Mouse (Mus musculus) regulatory T cell (primary cell): ENCODE results near the gene Slx4.
"Not testable (repeated sequence)": the region's sequence is repeated elsewhere in the genome, so short reads cannot be mapped to it uniquely, and the experiment has no call there.

Experiments
- in situ Hi-C: fragments of 300-600 bp; cut with MboI, MseI; formaldehyde crosslinking; loops from one replicate; pipeline ENCODE4 v1.15.1; 2025; ENCODE audit warnings: high pct_unique_total_duplicates

Slx4 gene

DNA sequence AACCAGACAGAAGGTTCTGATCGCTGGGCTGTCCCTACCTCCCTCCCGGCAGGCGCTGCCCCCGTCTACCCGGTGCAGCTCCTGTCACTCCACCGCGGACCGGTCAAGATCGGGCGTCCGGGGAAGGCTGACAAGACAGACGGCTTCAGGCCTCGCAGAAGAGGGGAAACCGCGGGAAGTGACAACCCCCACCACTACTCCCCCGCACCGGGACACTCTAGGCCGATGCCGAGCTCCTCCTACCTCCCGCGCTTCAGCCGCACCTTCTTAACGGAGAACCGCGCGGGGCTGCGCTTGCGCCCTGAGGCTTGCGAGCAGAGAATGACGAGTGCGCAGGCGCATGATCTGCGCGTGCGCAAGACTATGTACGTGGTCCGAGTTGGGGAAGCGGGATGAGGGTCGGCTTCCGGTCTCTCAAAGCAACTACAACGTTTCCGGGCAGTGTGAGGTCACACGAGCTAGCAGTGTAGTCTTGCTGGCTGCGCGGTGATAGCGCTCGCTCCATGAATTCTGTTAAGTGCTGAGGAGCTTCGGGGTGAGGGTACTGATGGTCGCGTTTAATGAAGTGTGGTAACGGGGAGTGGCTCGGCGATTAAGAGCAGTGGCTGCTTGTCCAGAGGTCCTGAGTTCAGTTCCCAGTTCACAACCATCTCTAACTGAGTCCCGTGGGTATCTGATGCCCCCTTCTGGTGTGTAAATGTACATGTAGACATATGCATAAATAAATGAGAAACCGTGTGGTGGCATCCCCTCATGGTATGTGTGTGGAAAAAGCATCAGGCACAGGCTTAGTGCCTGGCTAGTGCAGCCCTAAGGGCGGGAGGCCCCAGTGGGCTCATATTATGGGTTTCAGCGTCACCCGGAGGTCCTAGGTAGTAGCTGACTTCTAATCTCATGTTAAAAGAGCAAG, at the start of gene Slx4:
Gene Slx4, minus strand, starts transcription at position 282 of the 910 bp plus-strand sequence.
- in situ Hi-C loops: loop anchor here (5.0 to 10.0 kb wide), 2 partner anchors 96 to 1041 kb away; partner anchors contain the start of genes 1700037C18Rik, Cluap1 and Glyr1

DNA sequence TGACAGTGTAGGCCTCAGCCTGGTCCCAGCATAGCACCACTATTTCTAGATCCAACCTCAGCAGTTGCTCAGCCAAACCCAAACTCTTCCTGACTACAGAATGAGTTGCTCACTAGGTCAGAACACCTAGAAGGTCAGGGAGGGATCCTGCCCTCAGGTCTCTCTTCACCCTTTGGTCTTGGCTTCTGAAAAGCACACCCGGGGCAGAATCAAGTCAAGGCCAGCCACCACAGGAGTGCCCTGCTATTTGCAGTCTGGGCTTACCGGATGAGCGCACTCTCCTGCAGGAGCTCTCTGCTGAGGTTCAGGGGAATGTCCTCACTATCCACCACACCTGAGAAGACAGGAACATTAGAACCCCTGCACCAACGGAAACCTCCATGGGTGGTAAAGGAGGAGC, 49.0 kb upstream of the Slx4 start:
- in situ Hi-C loops: no loop called here

DNA sequence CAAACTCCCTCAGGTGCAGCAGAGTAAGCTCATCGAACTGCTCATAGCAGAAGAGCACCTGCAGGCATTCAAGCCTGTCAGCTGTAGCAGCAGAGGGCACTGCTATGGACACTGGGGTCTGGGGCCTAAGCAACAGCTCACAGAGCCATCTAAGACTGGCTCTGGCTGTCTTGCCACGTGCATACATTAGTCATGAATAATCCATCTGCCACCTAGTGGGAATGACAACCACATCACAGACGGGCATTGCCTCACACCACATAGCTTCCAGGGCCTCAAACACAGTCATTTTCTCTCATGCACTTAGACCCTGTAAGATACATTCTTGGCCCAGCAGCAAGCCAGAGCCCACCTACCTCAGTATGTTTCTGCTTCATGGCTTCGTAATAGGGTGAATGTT, 42.0 kb upstream of the Slx4 start:
- in situ Hi-C loops: no loop called here

DNA sequence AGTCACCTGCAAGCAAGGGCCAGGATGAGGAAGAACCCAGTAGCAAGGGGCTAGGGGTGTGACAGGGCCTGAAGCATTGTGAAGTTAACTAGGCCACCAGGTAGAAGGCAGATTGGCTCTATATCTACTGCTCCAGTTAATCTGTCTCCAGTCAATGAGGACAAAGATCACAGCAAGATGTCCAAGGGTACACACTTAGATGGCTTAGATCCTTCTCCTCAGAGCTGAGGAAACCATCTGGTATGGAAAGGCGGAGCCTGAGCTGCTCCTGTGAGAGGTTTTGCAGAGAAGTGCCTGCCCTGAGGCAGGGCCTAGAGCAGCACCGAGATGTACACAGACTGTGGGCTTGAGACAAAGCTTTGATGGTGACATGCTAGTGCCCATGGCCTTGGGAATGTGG, 40.5 kb upstream of the Slx4 start:
- in situ Hi-C loops: no loop called here

DNA sequence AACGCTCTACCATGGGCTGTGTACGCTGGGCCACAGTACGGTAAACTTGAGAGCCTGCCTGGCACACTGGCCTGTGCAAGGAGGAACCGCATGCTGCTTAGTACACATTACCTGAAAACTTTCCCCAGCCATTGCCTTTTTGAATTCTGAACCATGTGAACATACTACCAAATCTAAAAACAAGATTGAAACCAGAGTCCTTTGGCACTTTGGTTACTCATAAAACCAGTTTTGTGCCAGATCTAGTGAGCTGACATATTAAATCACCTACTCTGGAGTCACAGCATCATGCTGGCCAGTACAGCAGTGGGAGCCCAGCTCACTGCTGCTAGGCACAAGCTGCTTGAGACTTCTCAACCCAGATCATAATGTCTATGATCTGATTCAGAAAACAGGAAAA, 38.1 kb upstream of the Slx4 start:
- in situ Hi-C loops: no loop called here

DNA sequence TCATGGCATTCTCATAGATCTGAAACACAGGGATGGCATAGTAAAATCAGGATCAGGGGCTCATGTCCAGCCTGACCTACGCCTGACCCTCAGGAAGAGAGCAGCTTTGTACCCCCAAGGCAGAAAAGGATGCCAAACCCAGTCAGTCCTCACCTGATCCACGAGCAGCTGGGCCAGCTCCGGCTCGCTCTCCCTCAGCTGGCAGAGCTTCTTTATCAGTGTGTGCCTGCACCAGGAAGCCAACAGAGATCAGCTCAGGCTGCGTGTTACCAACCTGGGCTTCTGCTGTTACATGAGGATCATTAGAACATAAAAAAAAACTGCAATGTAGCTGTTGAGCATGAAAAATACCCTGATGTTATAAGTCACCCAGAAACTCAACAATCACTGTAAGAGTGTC, 36.6 kb upstream of the Slx4 start:
- in situ Hi-C loops: no loop called here

DNA sequence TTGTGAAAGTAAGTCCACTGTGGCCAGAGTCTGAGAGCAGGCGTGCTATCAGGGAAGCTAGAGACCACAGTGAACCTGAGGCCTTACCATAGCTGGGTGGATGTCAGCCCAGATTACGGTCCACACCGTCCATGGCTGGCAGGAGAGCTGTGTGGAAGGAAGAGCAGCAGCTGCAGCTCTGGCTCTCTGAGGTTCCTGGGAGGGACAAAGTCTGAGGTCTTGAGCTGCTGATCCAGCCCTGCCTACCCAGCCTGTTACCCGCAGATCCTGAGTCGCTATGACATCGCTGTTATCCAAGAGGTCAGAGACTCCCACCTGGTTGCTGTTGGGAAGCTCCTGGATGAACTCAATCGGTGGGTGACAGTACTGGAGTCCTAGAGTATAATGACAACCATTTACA, 34.1 kb upstream of the Slx4 start:
- in situ Hi-C loops: no loop called here

DNA sequence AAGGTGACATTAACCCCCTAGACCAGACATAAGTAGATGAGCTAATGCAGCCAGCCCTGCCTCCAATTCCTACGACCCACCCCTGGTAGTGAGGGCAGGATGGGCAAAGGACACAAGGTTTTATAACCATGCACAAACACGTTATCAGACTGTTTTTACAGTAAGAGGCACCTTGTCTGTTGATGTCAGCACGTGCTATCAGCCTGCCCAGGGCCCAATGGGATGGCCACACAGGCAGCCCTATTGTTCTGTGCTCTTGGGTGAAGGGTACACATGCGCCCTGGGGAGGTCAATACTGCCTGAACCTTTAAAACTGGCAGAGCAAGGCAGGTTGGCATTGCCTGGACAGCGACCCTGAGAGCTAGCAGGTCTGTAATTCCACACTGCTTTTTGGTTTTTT, 33.2 kb upstream of the Slx4 start, which contains the start of gene Dnase1:
Gene Dnase1, plus strand, starts transcription at position 136 of the 400 bp plus-strand sequence.
- in situ Hi-C loops: no loop called here

DNA sequence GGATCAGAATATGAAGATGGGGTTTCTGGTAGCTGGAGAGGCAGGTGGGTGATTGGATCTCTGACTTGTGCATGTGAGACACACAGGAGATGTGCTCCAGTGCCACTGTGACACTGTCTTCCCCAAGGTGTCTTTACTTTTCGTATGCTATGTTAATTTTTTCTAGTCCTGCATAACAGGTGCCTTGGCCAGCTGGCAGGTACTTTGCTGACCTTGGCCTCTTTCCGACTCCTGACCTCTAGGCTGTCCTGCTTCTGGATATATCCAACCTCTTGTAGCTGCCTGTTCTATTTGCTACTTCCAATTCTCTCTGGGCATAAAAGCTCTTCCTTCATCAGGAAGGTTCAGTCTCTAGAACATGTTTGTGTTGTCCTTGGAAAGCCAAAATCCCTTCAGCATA, 32.0 kb upstream of the Slx4 start:
- in situ Hi-C loops: no loop called here

DNA sequence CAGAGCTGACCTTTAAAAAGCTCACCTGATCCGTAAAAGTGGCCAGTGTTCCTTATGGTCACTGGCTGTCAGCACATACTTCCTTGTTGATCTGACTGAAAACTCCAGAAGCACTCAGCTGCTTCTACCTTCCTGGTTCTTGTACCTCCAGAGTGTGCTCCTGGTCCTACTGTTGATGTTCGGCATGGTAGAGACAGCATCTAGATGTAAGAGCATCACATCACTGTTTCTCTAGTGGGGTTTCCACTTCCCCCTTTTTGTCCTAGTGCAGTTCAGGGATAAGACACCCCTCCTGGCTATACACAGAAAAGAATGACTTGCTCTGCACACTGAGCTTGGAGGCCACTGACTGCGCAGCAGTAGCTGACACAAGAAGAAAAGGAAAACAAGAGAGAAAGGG, 30.9 kb upstream of the Slx4 start:
- in situ Hi-C loops: no loop called here

DNA sequence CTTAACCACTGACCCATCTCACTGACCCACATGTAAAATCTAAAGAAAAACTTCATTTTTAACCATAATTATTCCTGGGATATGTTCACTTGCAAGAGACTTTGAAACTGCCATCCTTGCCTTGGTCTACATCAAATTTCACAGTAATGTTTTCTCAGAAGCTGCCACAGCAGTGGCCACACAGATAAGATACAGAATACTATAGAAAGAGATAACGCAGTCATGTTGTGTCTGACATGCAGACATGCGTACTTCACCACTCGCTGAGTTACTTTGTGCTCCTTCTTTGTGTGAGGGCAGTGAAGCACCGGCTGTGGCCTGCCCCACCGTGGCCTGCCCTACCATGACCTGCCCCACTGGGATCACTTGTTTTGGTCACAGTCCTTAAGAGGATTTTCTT, 30.4 kb upstream of the Slx4 start:
- in situ Hi-C loops: no loop called here

DNA sequence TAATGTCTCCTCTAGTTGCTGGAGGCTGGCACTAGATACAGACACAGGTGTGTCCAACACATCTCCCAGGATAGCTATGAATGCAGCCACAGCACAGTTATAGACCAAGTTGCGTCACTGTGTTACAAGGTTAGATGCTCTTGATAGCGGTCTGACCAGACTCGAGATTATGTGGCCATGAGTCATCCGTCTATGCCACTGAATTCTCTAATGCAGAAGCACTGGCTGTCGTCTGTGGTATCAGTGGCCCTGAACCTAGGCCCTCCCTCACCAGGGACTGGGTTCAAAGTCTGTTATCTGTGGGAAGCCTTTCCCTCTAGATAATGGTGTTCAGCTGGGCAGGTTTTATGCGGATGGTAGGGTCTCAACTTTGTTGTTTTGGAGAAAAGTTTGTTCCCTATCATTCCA, 28.8 kb upstream of the Slx4 start:
- in situ Hi-C loops: no loop called here

DNA sequence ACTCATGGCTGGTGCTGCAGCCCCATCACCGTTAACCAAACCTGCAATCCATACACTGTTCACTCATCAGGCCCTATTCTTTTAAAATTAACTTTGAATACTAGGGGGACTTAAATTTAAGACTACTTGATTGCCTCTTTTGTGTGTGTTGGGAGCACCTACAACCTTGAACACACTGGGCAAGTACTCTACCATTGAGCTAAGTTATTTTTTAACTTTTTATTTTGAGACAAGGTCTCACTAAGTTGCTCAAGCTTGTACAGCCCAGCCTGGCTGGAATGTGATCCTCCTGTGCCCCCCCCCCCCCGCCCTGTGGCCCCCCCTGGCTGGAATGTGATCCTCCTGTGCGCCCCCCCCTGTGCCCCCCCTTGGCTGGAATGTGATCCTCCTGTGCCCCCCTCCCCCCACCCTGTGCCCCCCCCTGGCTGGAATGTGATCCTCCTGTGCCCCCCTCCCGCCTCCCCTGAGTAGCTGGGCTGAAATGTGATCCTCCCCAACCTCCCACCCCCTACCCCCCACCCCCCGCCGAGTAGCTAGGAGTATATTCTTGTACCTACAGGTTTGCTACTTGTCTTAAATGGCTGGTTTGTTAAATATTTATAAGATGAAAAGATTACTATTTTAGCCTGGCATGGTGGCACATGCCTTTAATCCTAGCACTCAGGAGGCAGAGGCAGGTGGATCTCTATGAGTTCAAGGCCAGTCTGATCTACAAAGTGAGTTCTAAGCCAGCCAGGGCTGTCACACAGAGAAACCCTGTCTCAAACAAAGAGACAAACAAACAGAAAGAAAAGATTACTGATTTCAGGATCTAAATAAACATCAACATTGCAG, 28.1 kb upstream of the Slx4 start:
- in situ Hi-C loops: no loop called here

DNA sequence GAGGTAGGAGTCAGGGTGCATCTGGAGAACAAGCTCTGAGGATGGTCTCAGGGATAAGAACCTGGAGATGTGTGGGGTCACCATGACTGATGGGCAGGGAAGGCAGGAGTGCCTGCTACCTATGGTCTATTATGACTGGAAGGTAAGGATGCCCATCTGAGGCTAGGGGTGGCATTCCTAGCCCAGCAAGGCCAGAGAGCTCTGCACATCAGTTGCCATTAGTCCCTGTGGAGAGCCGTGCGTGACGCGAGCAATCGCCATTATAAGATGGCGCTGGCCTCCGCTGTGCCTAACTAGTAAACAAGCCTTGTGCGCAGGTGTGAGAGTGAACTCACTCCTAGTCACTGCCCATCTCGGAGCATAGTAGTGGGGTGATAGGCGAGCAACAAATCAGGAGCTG, 26.9 kb upstream of the Slx4 start:
- in situ Hi-C loops: no loop called here

DNA sequence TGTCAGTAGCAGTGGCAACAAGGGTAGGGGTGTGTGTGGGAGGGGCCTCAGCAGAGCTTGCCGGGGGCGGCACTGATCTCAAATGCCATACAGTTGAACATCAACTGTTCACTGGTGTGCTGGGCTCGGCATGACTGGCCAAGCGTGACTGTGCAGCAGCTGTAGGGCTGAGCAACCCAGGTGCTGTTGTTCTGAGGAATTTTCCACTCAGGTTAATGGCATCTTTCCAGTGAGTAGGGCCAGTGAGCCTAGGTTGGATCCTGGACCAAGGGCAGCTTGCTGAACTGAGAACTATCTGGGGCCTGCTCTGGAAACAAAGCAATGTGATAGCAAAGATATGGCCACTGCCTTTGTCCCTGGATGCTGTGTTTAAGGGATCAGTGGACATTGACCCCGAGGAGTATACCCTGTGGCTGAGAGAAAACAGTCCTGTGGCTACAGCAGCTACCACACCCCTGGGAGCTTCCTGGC, 25.8 kb upstream of the Slx4 start:
- in situ Hi-C loops: no loop called here

DNA sequence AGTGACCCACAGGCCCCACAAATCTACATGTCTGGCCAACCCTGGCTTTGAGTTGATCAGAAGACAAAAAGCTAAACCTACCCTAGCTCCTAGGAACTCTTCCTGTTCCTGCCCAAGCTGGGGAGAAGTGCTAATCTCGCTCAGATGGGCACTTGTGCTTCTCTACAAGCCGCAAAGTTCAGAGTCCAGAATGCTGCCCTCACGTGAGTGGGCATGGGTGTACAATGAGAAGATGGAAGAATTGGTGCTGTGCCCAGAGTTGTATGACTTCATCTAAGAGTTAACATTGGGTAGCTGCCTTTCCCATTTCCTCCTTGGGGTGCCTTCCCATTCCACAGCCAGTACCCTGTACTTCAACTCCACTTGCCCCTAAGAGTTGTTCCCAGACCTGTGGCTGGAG, 23.6 kb upstream of the Slx4 start:
- in situ Hi-C loops: no loop called here

DNA sequence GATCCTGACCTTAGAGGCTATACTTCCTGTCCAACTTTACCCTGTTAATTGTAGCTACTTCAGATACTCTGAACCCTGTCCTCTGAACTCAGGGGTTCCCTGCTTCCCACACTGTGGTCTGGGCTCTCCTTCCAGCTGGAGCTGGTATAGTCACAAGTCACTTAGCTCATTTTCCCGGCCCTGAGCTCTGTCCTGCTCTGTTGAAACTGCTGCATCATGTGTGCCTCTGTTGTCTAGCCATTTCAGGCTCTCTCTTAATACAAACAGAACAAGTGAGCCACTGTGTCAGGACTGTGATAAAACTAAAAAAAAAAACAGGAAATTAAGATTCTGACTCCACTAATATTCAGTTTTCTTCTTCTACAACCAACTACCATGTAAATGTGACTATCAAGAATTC, 23.1 kb upstream of the Slx4 start:
- in situ Hi-C loops: no loop called here

DNA sequence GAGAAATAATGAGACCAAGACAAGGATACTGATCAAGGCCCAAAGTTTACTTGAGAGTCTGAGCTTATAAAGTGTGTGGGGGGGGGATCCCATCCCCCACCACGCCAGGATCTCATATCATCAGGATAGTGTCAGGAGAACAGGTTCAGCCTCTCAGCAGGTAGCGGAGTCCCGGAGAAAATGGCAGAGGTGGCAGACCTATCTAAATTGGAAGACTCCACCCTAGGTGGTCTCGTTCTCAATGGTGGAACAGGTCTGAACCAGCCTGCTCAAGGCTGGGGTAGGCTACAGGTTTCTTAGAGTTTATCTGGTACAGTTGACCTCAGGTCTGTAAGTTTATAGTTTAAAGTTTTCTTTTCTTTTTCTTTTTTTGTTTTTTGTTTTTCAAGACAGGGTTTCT, 19.1 kb upstream of the Slx4 start:
- in situ Hi-C loops: no loop called here

DNA sequence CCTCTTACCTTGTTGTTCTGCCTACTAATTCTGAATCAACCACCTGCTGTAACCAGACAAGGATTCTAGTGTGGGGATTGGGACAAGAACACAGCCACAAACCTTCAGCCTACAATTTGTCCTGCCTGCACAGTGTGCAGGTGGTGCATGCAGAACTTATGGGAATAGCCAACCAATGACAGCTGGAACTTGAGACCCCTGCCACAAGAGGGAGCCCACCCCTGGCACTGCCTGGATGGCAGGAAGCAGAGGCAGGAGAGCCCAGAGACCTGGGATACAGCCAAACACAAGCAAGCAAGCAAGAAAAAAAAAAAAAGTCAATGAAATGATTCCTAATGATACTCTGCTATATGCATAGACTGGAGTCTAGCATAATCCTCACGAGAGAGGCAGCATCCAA, 17.7 kb upstream of the Slx4 start:
- in situ Hi-C loops: no loop called here

DNA sequence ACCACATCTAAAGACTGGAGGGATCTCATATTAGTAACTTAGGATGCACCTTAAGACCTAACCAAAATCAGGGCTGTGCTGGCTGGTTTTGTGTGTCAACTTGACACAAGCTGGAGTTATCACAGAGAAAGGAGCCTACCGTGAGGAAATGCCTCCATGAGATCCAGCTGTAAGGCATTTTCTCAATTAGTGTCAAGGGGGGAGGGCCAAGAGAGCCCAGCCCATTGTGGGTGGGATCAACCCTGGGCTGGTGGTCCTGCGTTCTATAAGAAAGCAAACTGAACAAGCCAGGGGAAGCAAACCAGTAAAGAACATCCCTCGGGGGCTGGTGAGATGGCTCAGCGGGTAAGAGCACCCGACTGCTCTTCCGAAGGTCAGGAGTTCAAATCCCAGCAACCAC, 13.9 kb upstream of the Slx4 start:
- in situ Hi-C loops: not testable (repeated sequence)

DNA sequence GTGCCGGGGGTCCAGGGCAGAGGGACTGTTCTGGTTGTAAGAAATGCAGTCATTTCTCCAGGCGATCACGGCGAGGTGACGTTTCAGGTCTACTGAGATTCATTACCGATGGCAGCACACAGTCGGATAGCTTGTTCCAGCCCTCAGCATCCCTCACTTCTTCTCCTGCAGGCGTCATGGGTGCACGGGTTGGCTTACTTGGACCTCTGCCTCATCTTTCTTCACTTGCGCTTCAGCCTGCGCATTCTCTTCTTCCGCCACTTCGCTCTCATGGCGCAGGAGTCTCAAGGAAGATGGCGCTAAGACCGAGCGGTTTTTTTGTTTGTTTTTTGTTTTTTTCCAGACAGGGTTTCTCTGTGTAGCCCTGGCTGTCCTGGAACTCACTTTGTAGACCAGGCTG, 13.2 kb upstream of the Slx4 start:
- in situ Hi-C loops: not testable (repeated sequence)

DNA sequence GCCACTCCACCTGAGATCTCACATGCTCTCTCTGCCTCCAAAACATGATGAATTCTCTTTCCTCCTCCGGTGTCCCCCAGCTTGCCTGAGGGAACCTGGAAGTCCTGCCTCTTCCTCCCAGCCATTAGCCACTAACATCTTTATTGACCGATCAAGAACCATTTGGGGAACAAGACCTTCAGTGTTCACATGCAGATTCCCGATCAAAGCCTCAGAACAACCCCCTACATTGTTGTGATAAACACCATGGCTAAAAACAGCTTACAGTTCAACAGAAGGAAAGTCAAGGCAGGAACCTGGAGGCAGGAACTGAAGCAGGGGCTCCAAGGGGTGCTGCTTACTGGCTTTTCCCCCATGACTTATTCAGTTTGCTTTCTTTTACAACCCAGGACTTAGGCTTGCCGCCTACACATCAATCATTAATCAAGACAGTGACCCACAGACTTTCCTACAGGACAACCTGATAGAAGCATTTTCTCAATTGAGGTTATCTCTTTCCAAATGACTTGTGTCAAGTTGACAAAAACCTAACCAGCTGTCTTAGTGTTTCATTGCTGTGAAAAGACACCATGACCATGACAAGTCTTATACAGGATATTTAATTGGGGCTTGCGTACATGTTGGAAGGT, 10.6 kb upstream of the Slx4 start:
- in situ Hi-C loops: no loop called here
